Mouse (Mus musculus) heart, postnatal 10 days (tissue): ENCODE data around the gene Shroom3. TPM values are rescaled to one million over a fixed set of nuclear protein-coding genes. Genes with fewer than 3 reads are reported as not detected.

ENCODE experiments used
- DNase-seq, 2 experiments: peaks; one replicate each; pipeline ENCODE4 v3.0.0; 2021
- intact Hi-C: fragments of 180-260 bp; cut with DNase I; formaldehyde crosslinking; loops from one replicate; pipeline ENCODE4 v1.15.1; 2025
- total RNA-seq, 2 experiments: library from RNA; stranded (reverse); gene quantifications; 2 replicates each; pipeline ENCODE4 v1.2.3; 2021

The Shroom3 gene
- total RNA-seq, 2 experiments from 2014 or later, result 32.5 to 45.5 TPM

- DNase-seq, result peak; percentile 16 to 40
- intact Hi-C loops, result no loop called here
These were observed 11.2 kb downstream of the Shroom3 start for GRCm38 (mm10) chr5:92694316-92694995.

GRCm38 (mm10) chr5:92698131-92698836, 15.0 kb downstream of the Shroom3 start:
- intact Hi-C loops, result no loop called here
- DNase-seq, result peak in 1 of 2 experiments; percentile 7

GRCm38 (mm10) chr5:92698837-92699529, 15.7 kb downstream of the Shroom3 start:
- no peak for DNase-seq
- intact Hi-C loops, result no loop called here

GRCm38 (mm10) chr5:92701750-92702149, 18.5 kb downstream of the Shroom3 start:
- intact Hi-C loops, result loop anchor here (2.0 kb wide), 1 partner anchor 19 kb away; no protein-coding TSS in a partner anchor
- no peak for DNase-seq

- no peak for DNase-seq
- intact Hi-C loops, result loop anchor here (2.0 kb wide), 1 partner anchor 17 kb away; no protein-coding TSS in a partner anchor
These were observed 20.4 kb downstream of the Shroom3 start for GRCm38 (mm10) chr5:92703671-92704070.

DNA sequence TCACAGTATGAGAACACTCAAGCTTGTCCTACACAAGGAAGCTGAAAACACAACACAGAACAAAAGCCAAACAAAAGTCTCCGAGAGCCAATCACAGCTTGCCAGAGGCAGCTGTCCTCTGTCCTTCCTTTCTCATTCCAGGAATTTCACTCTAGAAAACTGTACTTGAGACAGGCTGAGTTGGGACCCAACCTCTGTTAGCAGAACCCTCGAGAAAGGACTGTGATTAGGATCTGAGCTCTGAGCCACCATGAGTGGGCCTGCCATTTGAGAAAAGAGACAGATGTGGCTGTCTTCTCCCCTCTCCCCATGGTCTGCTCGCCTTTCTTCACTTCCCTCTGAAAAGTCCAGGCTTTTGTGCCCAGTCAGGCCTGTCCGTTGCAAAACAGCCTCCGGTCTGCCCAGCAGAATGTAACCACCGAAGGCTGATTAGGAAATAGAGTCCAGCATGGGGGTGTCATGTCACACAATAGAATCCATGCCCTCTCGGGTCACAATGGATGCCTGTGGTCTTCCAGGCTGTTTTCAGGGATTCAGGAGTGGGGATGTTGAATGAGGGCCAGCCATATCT, 24.8 kb downstream of the Shroom3 start:
- DNase-seq, result peak in 1 of 2 experiments; percentile 14
- intact Hi-C loops, result no loop called here

DNA sequence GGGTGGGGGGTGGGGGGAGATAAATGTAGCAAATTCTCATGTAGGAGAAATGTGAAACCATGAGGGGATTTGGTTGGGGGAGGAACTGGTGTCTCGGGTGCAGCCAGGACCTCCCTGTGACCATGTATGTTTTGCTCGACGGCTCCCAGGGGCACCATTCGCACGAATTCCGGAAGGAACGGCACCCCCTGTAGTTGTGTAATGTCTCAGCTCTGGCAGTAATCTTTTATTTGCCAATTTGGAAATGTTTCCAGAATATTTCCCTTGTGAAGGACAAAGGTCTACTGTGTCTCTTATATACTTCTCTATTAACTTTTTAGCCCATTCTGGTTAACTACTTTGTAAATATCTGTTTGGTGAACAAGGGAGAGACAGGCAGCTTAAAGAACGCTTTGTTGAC, 27.5 kb downstream of the Shroom3 start:
- intact Hi-C loops, result no loop called here
- no peak for DNase-seq

GRCm38 (mm10) chr5:92711666-92712290, 28.5 kb downstream of the Shroom3 start:
- intact Hi-C loops, result no loop called here
- DNase-seq, result no peak

DNA sequence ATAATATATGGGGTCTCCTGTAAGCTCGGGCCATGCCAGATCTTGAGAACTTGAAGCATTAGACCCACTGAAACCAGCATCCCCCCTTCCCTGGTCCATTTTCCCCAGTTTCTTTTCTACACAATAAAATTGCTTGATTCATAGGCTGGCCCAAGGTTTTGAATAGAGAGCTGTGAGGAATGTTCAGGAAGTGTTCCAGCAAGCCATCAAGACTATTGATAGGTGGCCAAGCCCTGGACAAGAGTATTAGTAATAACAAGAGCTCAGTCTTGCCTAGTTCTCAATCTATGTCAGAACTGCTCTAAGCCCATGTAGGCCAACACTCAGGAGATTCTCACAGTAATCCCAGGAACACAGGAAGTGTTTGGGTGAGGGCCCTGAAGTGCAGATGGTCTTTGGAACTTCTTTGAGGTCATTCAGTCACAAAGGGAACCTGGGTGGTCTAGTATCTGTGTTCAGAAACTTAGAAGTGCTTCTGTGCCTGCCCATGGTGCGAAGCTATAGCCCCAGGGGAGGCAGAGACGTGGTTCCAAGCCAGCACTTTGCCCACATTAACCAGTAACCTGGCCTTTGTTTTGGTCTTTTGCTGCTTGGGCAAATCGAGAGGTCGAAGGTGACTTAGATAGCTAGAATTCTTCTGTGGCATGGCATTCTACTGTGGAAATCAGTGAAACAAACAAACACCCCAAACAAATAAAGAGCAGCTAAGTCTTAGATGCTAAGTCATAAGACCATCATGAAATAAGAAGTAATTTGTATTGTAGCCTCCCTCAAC, 29.6 kb downstream of the Shroom3 start:
- intact Hi-C loops, result no loop called here
- DNase-seq, result no peak

DNA sequence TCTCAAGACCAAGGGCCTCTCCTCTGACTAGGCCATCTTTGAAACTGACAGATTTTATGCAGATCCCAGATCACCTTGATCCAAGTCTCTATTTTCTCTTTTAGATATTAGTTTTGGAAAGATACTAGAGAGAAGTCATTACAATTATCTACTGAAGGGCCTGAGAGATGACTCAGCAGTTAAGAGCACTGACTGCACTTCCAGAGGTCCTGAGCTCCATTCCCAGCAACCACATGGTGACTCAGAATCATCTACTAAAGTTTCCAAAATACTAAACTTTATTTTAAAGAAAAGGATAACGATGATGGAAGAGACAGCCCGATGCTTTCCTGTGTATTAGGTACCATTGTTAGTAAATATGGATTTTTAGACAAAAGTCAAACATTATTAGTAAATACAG, 31.7 kb downstream of the Shroom3 start:
- no peak for DNase-seq
- intact Hi-C loops, result no loop called here

- intact Hi-C loops, result no loop called here
- no peak for DNase-seq
These were observed 32.1 kb downstream of the Shroom3 start for GRCm38 (mm10) chr5:92715319-92715718.

DNA sequence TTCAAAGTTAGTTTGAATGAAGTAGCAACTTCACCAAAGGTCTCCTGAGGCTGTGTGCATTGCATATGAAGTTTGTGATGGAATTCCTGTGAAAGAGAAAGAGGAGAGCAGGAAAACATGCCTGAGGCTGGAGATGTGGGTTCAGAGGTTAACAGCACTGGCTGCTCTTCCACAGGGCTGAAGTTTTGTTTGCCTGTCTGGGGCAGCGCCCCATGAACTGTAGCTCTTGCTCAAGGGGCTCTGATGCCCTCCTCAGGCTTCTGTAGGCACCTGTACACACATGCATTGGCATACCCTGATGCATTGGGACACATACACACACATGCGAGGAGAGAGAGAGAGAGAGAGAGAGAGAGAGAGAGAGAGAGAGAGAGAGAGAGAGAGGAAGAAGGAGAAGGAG, 32.7 kb downstream of the Shroom3 start:
- intact Hi-C loops, result no loop called here
- DNase-seq, result no peak

DNA sequence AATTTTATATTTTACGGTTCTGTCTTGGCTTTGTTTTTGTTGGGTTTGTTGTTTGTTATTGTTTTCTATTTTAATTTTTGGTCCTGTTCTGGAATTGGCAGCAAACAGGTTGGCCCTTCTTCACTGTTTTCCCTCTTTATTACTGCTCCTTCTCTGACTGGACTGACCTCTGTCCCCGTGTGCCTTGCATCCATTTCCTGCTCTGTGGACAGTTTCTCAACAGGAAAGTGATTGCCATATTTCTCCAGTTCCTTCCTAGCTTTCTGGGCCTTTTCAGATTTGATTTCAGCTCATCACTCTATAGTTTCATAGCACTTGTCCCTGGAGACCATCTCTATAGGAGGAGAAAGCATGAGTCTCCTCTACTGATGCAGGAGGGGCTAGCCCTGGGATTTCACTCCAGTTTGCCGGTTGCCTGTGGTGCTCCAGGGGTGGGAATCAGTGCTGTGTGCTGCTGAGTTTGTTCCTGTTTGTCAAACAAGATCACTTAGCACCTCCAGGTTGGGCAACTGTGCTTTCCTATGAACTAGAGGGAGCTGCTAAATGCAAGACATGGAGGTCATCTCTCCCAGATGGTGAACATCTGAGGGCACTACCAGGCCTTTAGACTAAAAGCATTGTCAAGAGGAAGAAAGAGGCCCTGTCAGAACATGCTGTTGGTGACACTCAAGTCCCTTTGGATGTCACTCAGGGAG, 34.6 kb downstream of the Shroom3 start:
- intact Hi-C loops, result no loop called here
- DNase-seq, result no peak

DNA sequence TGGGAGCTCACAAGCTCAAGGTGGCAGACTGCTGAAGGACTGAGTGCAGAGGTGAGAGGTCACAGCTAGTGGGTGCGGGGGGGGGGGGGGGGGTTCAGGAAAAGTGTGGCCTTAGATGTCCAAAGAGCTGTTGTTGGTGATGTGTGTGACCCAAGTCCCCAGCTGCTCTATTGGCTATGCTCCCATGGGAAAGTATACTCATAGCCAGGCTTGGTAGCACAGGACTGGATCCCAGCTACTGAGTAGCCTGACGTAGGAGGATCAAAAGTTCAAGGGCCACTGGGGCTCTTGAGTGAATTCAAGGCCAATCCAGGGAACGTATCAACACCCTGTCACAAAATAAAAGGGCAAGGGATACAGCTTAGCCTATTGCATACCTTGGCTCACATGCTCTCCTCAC, 35.6 kb downstream of the Shroom3 start:
- intact Hi-C loops, result no loop called here
- no peak for DNase-seq

DNA sequence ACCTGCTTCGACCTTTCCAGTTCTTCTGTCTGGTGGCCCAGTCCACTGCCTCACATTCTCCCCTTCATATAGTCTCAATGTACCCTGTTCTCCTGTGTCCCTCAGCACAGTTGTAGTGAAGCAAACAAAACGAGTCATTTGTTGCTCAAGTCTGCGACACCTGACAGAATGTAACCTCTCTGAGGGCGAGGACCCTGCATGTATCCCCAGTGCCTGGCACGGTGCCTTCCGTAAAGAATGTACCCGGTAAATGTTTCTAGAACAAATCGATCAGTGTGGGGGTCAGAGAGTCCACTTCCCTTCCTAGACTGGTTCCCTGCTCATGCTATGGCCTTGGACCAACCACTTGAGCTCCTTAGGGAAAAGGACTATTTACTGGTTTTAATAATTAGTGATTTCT, 38.4 kb downstream of the Shroom3 start:
- intact Hi-C loops, result loop anchor here (2.0 to 10.0 kb wide), 2 partner anchors 19 to 603 kb away; no protein-coding TSS in a partner anchor
- DNase-seq, result no peak

DNA sequence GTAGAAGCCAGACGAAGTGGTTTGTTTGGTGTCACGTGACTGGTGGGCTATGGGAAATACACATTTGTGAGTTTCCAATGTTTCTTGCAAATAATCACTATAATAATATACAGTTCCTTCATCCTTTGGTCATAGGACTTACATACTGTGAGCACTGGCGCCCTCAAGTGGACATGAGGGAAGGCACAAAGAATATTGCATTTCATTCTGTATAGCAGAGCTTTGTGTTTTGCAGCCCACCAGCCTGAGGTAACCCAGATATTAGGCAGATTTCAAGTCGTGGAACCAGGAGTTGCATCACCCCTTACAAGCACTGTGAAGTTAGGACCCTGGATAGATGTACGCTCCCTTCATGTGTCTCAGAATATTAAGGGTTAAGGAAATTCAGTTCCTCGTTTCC, 42.7 kb downstream of the Shroom3 start:
- intact Hi-C loops, result loop anchor here (1.0 to 10.0 kb wide), 4 partner anchors 47 to 599 kb away; no protein-coding TSS in a partner anchor
- DNase-seq, result peak; percentile 62 to 73

DNA sequence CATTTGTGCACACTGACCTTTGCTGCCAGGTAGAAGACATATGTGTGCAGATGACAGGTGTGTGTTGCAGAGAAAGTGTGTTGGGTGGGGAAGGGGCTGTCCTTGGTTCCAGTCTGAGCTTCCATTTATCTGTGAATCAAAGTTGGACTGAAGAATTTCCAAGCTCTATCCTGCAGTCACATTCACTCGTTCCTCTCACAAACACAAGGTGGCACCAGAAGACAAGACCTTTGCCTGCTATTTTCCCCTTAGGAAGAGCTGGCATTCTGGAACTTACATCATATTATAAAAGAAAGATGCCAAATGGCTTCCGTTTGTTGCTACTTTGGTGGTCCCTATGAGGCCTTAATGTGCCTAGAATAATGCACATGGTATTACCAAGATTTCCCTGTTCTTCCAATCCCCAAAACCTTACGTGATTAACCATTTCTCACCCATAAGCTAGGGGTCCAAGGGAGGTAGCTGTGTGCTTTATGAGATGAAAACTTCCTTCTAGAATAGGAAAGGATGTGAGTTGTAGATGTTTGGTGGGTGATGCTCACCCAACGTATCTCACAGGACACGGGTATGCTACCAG, 45.1 kb downstream of the Shroom3 start:
- peak; percentile 61 to 75 for DNase-seq
- intact Hi-C loops, result loop anchor here (1.0 to 10.0 kb wide), 5 partner anchors 144 to 596 kb away; no protein-coding TSS in a partner anchor

DNA sequence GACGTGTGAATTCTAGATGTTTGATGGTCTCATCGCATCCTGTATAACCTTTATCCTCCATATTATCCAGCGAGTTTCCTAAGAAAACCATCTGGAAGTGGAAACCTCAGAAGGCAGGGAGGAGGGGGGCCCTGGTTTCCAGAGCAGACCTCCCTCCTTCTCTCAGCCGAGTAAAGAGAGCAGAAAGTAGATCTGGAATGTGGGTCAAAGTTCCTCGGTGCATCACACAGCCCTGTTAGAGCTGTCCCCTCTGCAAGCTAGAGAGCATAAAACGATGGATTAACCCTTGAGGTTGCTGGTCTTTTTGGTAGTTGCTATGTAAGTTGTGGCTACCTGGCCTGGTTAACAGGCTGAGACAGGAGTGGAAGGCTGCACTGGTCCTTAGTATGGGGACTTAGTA, 46.0 kb downstream of the Shroom3 start:
- no peak for DNase-seq
- intact Hi-C loops, result loop anchor here (5.0 to 10.0 kb wide), 3 partner anchors 267 to 596 kb away; no protein-coding TSS in a partner anchor

GRCm38 (mm10) chr5:92741802-92742201, 58.6 kb downstream of the Shroom3 start:
- DNase-seq, result no peak
- intact Hi-C loops, result no loop called here
